Mouse (Mus musculus) embryonic facial prominence, embryonic 10.5 days (tissue): Measurements from ENCODE around the gene Tmigd3. TPM values are rescaled to one million over a fixed set of nuclear protein-coding genes. Genes with fewer than 3 reads are reported as not detected.

Experiments used
- DNase-seq: peaks from one replicate; pipeline ENCODE4 v3.0.0-alpha.2; 2017; ENCODE audit warnings: low spot score
- H3K27ac ChIP-seq: fragments of 300-500 bp; sonication (generic); replicated peaks from 2 replicates; pipeline ENCODE4 v1.5.1; 2016; ENCODE audit warnings: mild to moderate bottlenecking
- H3K27me3 ChIP-seq: fragments of 300-500 bp; sonication (generic); replicated peaks from 2 replicates; pipeline ENCODE4 v1.6.1; 2016; ENCODE audit warnings: low read depth, mild to moderate bottlenecking; ENCODE audit not compliant: poor library complexity, severe bottlenecking
- H3K36me3 ChIP-seq: fragments of 300-500 bp; sonication (generic); replicated peaks from 2 replicates; pipeline ENCODE4 v1.6.1; 2016; ENCODE audit warnings: mild to moderate bottlenecking, moderate library complexity
- H3K4me1 ChIP-seq: fragments of 300-500 bp; sonication (generic); 2 replicates; pipeline ENCODE4 v1.6.1; 2016
- H3K4me3 ChIP-seq: fragments of 300-500 bp; sonication (generic); 2 replicates; pipeline ENCODE4 v1.5.1; 2016; ENCODE audit warnings: mild to moderate bottlenecking, moderate library complexity
- H3K9me3 ChIP-seq: fragments of 300-500 bp; sonication (generic); 2 replicates; pipeline ENCODE4 v1.6.1; 2016; ENCODE audit warnings: mild to moderate bottlenecking
- WGBS: fragments of 180-500 bp; shearing (Covaris S2); methylation state at CpG from one replicate; pipeline ENCODE4 v1.1.7; 2016; 5-methylcytosine and 5-hydroxymethylcytosine counted together
- polyA plus RNA-seq: library from polyadenylated mRNA; unstranded; fragments of >200 nt; fragmentation: Nextera tagmentation; extraction: Ambion mirVana; gene quantifications from 2 replicates; pipeline ENCODE4 v1.2.1, GENCODE M21; 2016

Gene Tmigd3
- polyA plus RNA-seq, 1 experiment from 2014 or later = not detected

DNA sequence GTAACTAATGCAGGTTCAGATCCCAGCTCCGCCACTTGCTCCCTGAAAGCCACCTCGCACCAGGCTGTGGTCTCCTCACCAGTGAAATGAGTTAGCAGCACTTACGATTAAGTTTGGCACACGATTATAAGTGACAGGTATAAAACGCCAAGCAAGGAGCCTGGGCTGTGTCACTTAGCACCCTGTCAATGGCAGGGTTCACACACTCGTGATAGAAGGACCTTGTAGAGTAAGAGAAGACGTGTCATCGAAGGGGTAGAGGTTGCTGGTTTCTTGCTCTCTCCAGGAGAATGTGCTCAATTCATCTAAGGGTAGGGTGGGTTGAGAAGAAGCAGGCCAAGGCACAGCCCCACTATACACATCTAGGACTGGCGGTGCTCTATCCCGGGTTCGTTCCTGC is 28.2 kb downstream of the Tmigd3 start:
- H3K4me1 ChIP-seq = peaks cover 11% of the 10 kb centered on the region
- WGBS = 91% methylated on average over 11 of the region's 11 CpGs
- no peak overlapping the region for H3K4me3 ChIP-seq
- no peak overlapping the region for H3K27ac ChIP-seq
- H3K36me3 ChIP-seq = no peaks in the 10 kb centered on the region
- H3K27me3 ChIP-seq = no peaks in the 10 kb centered on the region
- no peak for DNase-seq
- no peaks in the 10 kb centered on the region for H3K9me3 ChIP-seq

- DNase-seq = peak; percentile 88
- WGBS = 43% methylated on average over 8 of the region's 8 CpGs
- Histone ChIP-seq H3K4me1 (peaks cover 3% of the 10 kb centered on the region), H3K36me3 (no peaks in the 10 kb centered on the region), H3K9me3 (no peaks in the 10 kb centered on the region), H3K27me3 (no peaks in the 10 kb centered on the region), H3K27ac (no peak overlapping the region), H3K4me3 (no peak overlapping the region)
Observed at GRCm38 (mm10) chr3:105899394-105900147, 28.9 kb downstream of the Tmigd3 start.

GRCm38 (mm10) chr3:105900266-105900665 is 29.6 kb downstream of the Tmigd3 start:
- WGBS = 80% methylated on average over 6 of the region's 6 CpGs
- H3K27ac ChIP-seq = no peak overlapping the region
- DNase-seq = no peak
- H3K27me3 ChIP-seq = no peaks in the 10 kb centered on the region
- H3K36me3 ChIP-seq = no peaks in the 10 kb centered on the region
- no peak overlapping the region for H3K4me3 ChIP-seq
- no peaks in the 10 kb centered on the region for H3K4me1 ChIP-seq
- no peaks in the 10 kb centered on the region for H3K9me3 ChIP-seq

- Histone ChIP-seq H3K4me1 (no peaks in the 10 kb centered on the region), H3K27ac (no peak overlapping the region), H3K36me3 (no peaks in the 10 kb centered on the region), H3K9me3 (no peaks in the 10 kb centered on the region), H3K4me3 (no peak overlapping the region), H3K27me3 (no peaks in the 10 kb centered on the region)
- 73% methylated on average over 3 of the region's 3 CpGs for WGBS
- no peak for DNase-seq
Observed at GRCm38 (mm10) chr3:105900716-105901115, 30.0 kb downstream of the Tmigd3 start.

GRCm38 (mm10) chr3:105901468-105901867 is 30.8 kb downstream of the Tmigd3 start:
- no peaks in the 10 kb centered on the region for H3K4me1 ChIP-seq
- 77% methylated on average over 4 of the region's 4 CpGs for WGBS
- H3K27me3 ChIP-seq = no peaks in the 10 kb centered on the region
- no peaks in the 10 kb centered on the region for H3K36me3 ChIP-seq
- no peak for DNase-seq
- H3K4me3 ChIP-seq = no peak overlapping the region
- no peaks in the 10 kb centered on the region for H3K9me3 ChIP-seq
- no peak overlapping the region for H3K27ac ChIP-seq

DNA sequence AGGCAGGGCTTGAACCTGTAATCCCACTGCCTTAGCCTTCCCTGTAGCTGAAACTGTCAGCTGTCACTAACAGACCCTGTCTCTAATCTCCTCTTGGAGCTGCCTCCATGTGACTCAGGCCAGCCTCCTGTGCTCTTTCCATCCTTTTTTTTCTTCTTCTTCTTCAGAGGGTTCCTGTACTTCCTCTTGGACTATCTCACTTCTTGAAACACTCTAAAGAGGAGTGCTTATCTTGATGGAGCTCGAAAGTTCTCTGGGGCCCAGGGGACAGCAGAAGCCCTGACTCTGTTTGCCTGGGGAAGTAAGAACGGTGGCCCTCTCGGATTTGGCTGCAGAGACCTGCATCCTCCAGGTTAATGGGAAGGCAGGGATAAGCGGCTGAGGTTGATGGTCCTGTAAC is 33.5 kb downstream of the Tmigd3 start:
- DNase-seq = no peak
- Histone ChIP-seq H3K36me3 (no peaks in the 10 kb centered on the region), H3K4me3 (no peak overlapping the region), H3K27ac (no peak overlapping the region), H3K4me1 (peaks cover 4% of the 10 kb centered on the region; the same call in 1 of the 2 replicates), H3K27me3 (no peaks in the 10 kb centered on the region), H3K9me3 (no peaks in the 10 kb centered on the region)
- 75% methylated on average over 4 of the region's 4 CpGs for WGBS

DNA sequence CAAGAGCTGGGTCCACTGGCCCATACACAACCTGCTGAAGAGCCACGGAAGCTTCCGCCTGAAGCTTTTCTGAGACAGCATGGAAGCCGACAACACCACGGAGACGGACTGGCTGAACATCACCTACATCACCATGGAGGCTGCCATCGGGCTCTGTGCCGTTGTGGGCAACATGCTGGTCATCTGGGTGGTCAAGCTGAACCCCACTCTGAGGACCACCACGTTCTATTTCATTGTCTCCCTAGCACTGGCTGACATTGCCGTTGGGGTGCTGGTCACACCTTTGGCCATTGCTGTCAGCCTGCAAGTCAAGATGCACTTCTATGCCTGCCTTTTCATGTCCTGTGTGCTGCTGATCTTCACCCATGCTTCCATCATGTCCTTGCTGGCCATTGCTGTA is 34.0 kb downstream of the Tmigd3 start:
- H3K4me1 ChIP-seq = peaks cover 4% of the 10 kb centered on the region; the same call in 1 of the 2 replicates
- H3K4me3 ChIP-seq = no peak overlapping the region
- no peak overlapping the region for H3K27ac ChIP-seq
- 92% methylated on average over 9 of the region's 9 CpGs for WGBS
- DNase-seq = no peak
- no peaks in the 10 kb centered on the region for H3K27me3 ChIP-seq
- H3K9me3 ChIP-seq = no peaks in the 10 kb centered on the region
- H3K36me3 ChIP-seq = no peaks in the 10 kb centered on the region

- Histone ChIP-seq H3K27me3 (no peaks in the 10 kb centered on the region), H3K9me3 (no peaks in the 10 kb centered on the region), H3K27ac (no peak overlapping the region), H3K36me3 (no peaks in the 10 kb centered on the region), H3K4me1 (peaks cover 4% of the 10 kb centered on the region; the same call in 1 of the 2 replicates), H3K4me3 (no peak overlapping the region)
- WGBS = 60% methylated on average over 9 of the region's 9 CpGs
- no peak for DNase-seq
Observed at GRCm38 (mm10) chr3:105907956-105908655, 37.4 kb downstream of the Tmigd3 start.

- H3K4me3 ChIP-seq = no peak overlapping the region
- H3K36me3 ChIP-seq = no peaks in the 10 kb centered on the region
- no peak overlapping the region for H3K27ac ChIP-seq
- H3K27me3 ChIP-seq = no peaks in the 10 kb centered on the region
- peaks cover 4% of the 10 kb centered on the region; the same call in 1 of the 2 replicates for H3K4me1 ChIP-seq
- H3K9me3 ChIP-seq = no peaks in the 10 kb centered on the region
- no peak for DNase-seq
- 92% methylated on average over 4 of the region's 4 CpGs for WGBS
Observed at GRCm38 (mm10) chr3:105908976-105909375, 38.3 kb downstream of the Tmigd3 start.

DNA sequence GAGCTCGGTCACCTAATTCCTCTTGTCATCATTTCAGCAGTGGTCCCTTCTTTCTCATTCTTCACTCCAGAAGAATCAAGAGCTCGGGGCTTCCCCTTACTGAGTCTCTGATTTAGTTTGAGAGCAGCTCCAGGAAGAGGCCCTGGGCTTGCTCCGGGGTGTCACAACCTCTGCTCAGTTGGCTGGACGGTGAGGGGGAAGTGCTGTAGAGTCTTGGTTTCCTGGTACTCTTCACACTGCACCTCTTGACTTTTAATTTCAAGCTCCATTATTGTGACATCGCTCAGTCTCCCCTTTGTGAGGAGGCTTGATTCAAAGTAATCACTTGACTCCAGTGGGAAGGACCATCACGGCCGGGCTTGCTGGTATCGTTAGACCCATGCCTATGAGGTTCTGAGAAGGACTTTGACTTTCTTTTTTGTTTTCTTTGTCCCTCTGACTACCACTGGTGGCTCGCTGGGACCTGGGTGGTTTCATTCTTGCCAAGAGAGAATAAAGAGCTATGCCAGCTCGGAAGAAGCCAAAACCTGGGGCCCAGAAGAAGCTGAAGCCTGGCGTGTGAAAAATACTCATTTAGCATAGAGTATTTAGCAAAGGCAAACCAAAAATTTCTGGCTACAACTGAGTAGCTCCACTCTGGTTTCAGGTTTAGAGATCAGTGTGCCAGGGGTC is 40.0 kb downstream of the Tmigd3 start:
- Histone ChIP-seq H3K9me3 (no peaks in the 10 kb centered on the region), H3K4me1 (peaks cover 4% of the 10 kb centered on the region; the same call in 1 of the 2 replicates), H3K4me3 (no peak overlapping the region), H3K36me3 (no peaks in the 10 kb centered on the region), H3K27me3 (no peaks in the 10 kb centered on the region), H3K27ac (no peak overlapping the region)
- DNase-seq = no peak
- 84% methylated on average over 11 of the region's 11 CpGs for WGBS

- Histone ChIP-seq H3K4me1 (peaks cover 4% of the 10 kb centered on the region; the same call in 1 of the 2 replicates), H3K36me3 (no peaks in the 10 kb centered on the region), H3K9me3 (no peaks in the 10 kb centered on the region), H3K4me3 (no peak overlapping the region), H3K27ac (no peak overlapping the region), H3K27me3 (no peaks in the 10 kb centered on the region)
- DNase-seq = no peak
- WGBS = 82% methylated on average over 9 of the region's 9 CpGs
Observed at GRCm38 (mm10) chr3:105912097-105912880, 41.6 kb downstream of the Tmigd3 start.
